Mouse (Mus musculus): ENCODE measurements around the gene Jmjd7. TPM values are rescaled to one million over a fixed set of nuclear protein-coding genes. Genes with fewer than 3 reads are reported as not detected.

The Jmjd7 gene
- polyA plus RNA-seq, 1 experiment = 8.9 TPM

DNA sequence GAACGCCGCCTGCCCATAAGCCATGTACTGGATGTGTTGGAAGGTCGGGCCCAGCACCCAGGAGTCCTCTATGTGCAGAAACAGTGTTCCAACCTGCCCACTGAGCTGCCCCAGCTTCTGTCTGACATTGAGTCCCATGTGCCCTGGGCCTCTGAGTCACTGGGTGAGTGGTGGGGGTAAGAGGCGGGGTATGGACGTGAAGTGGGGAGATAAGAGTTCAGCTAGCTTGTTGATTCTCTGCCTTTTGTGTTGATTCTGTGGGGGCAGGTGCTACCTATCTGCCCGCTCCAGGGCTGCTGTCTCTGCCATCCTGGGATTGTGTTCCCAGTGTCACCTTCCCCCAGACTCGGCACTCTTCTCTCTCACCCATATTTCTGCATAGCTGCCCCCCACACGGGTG is 3.1 kb downstream of the Jmjd7 start:
- WGBS = 91% methylated on average over 8 of the region's 8 CpGs
- no peak overlapping the region for H3K4me3 ChIP-seq (ENCODE audit: insufficient read depth, low read depth, low read length)
- TF ChIP-seq POLR2A (IDR thresholded peaks at IDR 0.05; ENCODE audit: low read depth, low read length) = no peak
- TF ChIP-seq CTCF (conservative IDR thresholded peaks at IDR 0.05; ENCODE audit: insufficient read depth, insufficient read length, low read depth, low read length) = no peak
- DNase-seq = no peak
- H3K36me3 ChIP-seq (ENCODE audit: control insufficient read depth, insufficient read depth, low read length) = no peaks in the 10 kb centered on the region
- H3K27ac ChIP-seq (ENCODE audit: insufficient read depth, low read depth, low read length) = no peak overlapping the region
- peaks cover 10% of the 10 kb centered on the region; the same call in 1 of the 2 replicates for H3K4me1 ChIP-seq (ENCODE audit: control insufficient read depth, insufficient read depth, low read length)
- H3K27me3 ChIP-seq (replicated peaks; ENCODE audit: control insufficient read depth, insufficient read depth, low read length) = no peaks in the 10 kb centered on the region

DNA sequence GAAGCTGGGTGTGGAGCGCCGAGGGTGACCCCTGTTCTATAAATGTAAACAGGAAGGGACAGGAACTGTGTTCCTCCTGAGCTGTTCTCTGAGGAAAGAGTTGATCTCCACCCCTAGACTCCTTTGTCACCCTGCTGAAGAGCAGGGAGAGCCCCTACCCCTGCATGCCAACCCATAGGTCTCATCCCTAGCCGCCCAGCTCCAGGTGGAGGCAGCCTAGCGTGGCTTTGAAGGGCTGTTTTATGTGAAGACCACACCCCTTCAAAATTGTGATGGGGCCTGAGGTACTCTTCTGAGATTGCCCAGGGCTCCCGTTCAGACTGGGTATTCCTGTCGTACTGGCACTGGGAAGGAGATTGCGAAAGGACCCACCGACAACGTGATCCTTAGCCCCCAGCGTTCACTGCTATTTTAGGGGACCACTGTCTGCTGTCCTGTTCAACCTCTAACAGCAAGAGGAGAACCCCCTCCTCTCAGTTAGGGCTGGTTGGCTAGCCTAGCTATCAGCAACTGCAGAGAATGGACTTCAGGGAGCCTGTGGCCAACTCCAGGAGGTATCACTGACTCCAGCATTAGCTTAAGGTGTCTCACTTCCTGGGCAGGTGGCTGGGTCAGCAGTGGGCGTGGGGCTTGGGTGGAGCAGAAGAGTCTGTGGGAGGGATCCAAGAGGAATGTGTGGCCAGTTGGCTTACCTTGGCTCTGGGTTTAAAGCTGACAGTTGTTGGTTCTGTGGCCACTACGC is 5.6 kb downstream of the Jmjd7 start, which contains the start of gene Pla2g4b:
TSS of gene Pla2g4b (plus strand) at position 692 of the 742 bp plus-strand sequence.
- Histone ChIP-seq H3K4me1 (ENCODE audit: control insufficient read depth, insufficient read depth, low read length) (0 out of 2 replicates have a peak, but pooled peaks cover 5% of the 10 kb centered on the region), H3K27me3 (replicated peaks; ENCODE audit: control insufficient read depth, insufficient read depth, low read length) (no peaks in the 10 kb centered on the region), H3K4me3 (ENCODE audit: insufficient read depth, low read depth, low read length) (no peak within 1 kb of the TSS), H3K36me3 (ENCODE audit: control insufficient read depth, insufficient read depth, low read length) (no peaks in the 10 kb centered on the region), H3K27ac (ENCODE audit: insufficient read depth, low read depth, low read length) (no peak within 1 kb of the TSS)
- DNase-seq = no peak
- TF ChIP-seq POLR2A (IDR thresholded peaks at IDR 0.05; ENCODE audit: low read depth, low read length) (no peak), CTCF (conservative IDR thresholded peaks at IDR 0.05; ENCODE audit: insufficient read depth, insufficient read length, low read depth, low read length) (no peak)
- WGBS = 88% methylated on average over 12 of the region's 12 CpGs

DNA sequence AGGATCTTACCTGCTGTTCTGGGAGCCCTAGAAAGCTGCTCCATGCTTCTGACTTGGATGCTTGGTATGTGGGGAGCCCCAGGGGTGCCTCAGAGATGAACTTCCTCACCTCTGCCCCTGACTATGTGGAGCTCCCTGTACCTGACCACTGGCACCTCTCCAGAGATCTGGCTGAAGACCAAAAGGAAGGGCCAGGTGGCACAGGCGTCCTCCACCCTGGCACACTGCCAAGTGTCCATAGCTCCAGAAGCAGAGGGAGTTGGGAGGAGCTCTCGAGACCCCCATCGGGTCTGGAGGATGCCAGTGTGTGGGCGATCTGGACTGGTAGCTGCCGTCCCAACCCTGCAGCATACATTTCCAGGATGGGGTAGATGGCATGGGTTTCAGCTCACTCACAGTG is 6.4 kb downstream of the Jmjd7 start:
- WGBS = 56% methylated on average over 5 of the region's 5 CpGs
- no peaks in the 10 kb centered on the region for H3K36me3 ChIP-seq (ENCODE audit: control insufficient read depth, insufficient read depth, low read length)

DNA sequence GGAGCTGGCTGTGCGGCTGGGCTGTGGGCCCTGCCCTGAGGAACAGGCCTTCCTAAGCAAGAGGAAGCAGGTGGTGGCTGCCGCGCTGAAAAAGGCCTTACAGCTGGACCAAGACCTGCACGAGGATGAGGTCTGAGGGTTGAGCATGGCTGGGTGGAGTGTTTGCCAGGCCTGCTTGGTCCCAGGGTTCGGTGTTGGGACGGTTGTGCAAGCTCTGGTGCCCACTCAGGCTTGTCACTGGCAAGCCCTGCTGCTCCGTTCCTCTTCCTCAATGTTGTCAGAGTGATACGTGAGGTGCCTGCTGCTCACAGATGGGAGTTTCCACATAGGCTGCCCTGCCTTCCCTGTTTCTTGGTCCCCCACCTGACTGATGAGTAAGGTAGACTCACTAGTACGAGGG is 10.5 kb downstream of the Jmjd7 start:
- Histone ChIP-seq H3K27ac (ENCODE audit: insufficient read depth, low read depth, low read length) (no peak overlapping the region), H3K36me3 (ENCODE audit: control insufficient read depth, insufficient read depth, low read length) (no peaks in the 10 kb centered on the region), H3K4me3 (ENCODE audit: insufficient read depth, low read depth, low read length) (no peak overlapping the region), H3K4me1 (ENCODE audit: control insufficient read depth, insufficient read depth, low read length) (no peaks in the 10 kb centered on the region), H3K27me3 (replicated peaks; ENCODE audit: control insufficient read depth, insufficient read depth, low read length) (no peaks in the 10 kb centered on the region)
- WGBS = 87% methylated on average over 9 of the region's 9 CpGs
- no peak for DNase-seq
- no peak for TF ChIP-seq POLR2A (IDR thresholded peaks at IDR 0.05; ENCODE audit: low read depth, low read length)
- TF ChIP-seq CTCF (conservative IDR thresholded peaks at IDR 0.05; ENCODE audit: insufficient read depth, insufficient read length, low read depth, low read length) = no peak

More for the DNA sequence above, 6.4 kb downstream of the Jmjd7 start:
- TF ChIP-seq POLR2A (IDR thresholded peaks at IDR 0.05; ENCODE audit: low read depth, low read length) (no peak), CTCF (conservative IDR thresholded peaks at IDR 0.05; ENCODE audit: insufficient read depth, insufficient read length, low read depth, low read length) (no peak)
- Histone ChIP-seq H3K27ac (ENCODE audit: insufficient read depth, low read depth, low read length) (no peak overlapping the region), H3K4me1 (ENCODE audit: control insufficient read depth, insufficient read depth, low read length) (no peaks in the 10 kb centered on the region), H3K27me3 (replicated peaks; ENCODE audit: control insufficient read depth, insufficient read depth, low read length) (no peaks in the 10 kb centered on the region), H3K4me3 (ENCODE audit: insufficient read depth, low read depth, low read length) (no peak overlapping the region)
- DNase-seq = no peak

DNA sequence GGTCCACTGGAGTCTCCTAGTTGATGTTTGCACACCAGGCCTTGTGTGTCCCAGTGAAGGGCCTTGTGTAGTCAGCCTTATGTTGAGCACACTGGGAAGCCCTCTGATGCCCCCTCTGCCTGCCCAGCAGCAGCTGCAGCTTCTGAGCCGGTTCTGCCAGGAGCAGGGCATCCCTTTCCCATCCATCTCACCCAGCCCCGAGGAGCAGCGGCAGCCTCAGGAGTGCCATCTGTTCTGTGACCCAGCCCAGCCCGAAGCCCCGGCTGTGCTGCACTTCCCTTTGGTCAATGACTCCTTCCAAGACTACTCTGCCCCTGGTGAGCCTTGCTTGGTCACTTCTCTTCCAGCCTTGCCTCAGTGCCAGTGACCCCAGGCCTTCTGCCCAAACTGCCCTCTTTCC is 13.7 kb downstream of the Jmjd7 start:
- Histone ChIP-seq H3K4me1 (ENCODE audit: control insufficient read depth, insufficient read depth, low read length) (no peaks in the 10 kb centered on the region), H3K36me3 (ENCODE audit: control insufficient read depth, insufficient read depth, low read length) (no peaks in the 10 kb centered on the region), H3K27ac (ENCODE audit: insufficient read depth, low read depth, low read length) (no peak overlapping the region), H3K4me3 (ENCODE audit: insufficient read depth, low read depth, low read length) (no peak overlapping the region), H3K27me3 (replicated peaks; ENCODE audit: control insufficient read depth, insufficient read depth, low read length) (no peaks in the 10 kb centered on the region)
- 86% methylated on average over 5 of the region's 5 CpGs for WGBS
- TF ChIP-seq CTCF (conservative IDR thresholded peaks at IDR 0.05; ENCODE audit: insufficient read depth, insufficient read length, low read depth, low read length) (no peak), POLR2A (IDR thresholded peaks at IDR 0.05; ENCODE audit: low read depth, low read length) (no peak)
- DNase-seq = no peak

DNA sequence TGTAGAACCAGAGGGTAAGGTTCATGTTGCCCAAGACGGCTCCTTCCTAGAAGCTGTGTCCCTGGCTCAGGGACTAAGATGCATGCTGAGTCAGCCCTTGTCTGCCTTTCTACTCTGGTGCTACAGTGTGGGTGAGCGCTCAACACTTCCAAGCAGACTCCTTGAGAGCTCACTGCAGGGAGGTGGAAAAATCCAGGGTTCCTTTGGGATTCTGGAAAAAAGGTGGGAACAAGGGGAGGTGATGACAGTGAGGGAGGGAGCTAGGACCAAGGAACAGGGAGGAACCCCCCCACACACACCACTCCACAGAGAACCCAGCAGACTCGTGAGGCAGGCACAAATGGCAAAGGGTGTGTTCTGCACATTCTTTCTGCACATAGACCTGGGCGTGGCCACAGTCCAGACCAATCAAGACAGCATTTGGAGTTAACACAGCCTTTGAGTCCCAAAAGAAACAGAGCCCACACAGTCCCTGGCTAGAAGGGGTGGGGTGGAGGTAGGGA is 16.9 kb downstream of the Jmjd7 start:
- TF ChIP-seq POLR2A (IDR thresholded peaks at IDR 0.05; ENCODE audit: low read depth, low read length) (no peak), CTCF (conservative IDR thresholded peaks at IDR 0.05; ENCODE audit: insufficient read depth, insufficient read length, low read depth, low read length) (no peak)
- Histone ChIP-seq H3K36me3 (ENCODE audit: control insufficient read depth, insufficient read depth, low read length) (no peaks in the 10 kb centered on the region), H3K4me3 (ENCODE audit: insufficient read depth, low read depth, low read length) (no peak overlapping the region), H3K4me1 (ENCODE audit: control insufficient read depth, insufficient read depth, low read length) (no peaks in the 10 kb centered on the region), H3K27me3 (replicated peaks; ENCODE audit: control insufficient read depth, insufficient read depth, low read length) (no peaks in the 10 kb centered on the region), H3K27ac (ENCODE audit: insufficient read depth, low read depth, low read length) (no peak overlapping the region)
- peak; percentile 43 for DNase-seq
- WGBS = 42% methylated on average over 4 of the region's 4 CpGs

DNA sequence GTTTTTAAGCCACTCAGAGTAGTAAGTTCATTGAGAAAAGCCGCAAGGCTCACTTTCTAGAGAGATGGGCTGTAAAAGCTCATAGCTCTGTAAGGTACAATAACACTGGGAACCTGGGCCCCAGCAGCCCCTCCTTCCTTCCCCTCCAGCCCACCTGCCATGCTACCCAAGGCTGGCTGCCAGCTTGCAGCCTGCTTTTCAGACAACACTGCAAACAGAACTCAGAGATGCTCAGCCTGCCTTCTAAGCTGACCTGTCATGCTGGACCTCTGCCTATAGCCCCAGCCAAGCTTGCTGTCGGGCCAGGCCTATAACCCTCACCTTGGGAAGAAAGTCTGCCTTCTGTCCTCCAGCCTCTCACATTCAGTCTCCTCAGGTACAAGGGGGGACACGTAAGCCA is 17.4 kb downstream of the Jmjd7 start:
- DNase-seq = no peak
- 87% methylated on average over 3 of the region's 3 CpGs for WGBS
- no peaks in the 10 kb centered on the region for H3K36me3 ChIP-seq (ENCODE audit: control insufficient read depth, insufficient read depth, low read length)
- no peak overlapping the region for H3K4me3 ChIP-seq (ENCODE audit: insufficient read depth, low read depth, low read length)
- TF ChIP-seq CTCF (conservative IDR thresholded peaks at IDR 0.05; ENCODE audit: insufficient read depth, insufficient read length, low read depth, low read length) (no peak), POLR2A (IDR thresholded peaks at IDR 0.05; ENCODE audit: low read depth, low read length) (no peak)
- no peak overlapping the region for H3K27ac ChIP-seq (ENCODE audit: insufficient read depth, low read depth, low read length)
- H3K27me3 ChIP-seq (replicated peaks; ENCODE audit: control insufficient read depth, insufficient read depth, low read length) = no peaks in the 10 kb centered on the region
- H3K4me1 ChIP-seq (ENCODE audit: control insufficient read depth, insufficient read depth, low read length) = no peaks in the 10 kb centered on the region
